Mouse (Mus musculus) left cerebral cortex, adult 18-20 months (tissue): ENCODE measurements around the gene Prr12. TPM values are rescaled to one million over a fixed set of nuclear protein-coding genes. Genes with fewer than 3 reads are reported as not detected.
"Not testable (repeated sequence)": the region's sequence is repeated elsewhere in the genome, so short reads cannot be mapped to it uniquely, and the experiment has no call there.

Experiments used
- DNase-seq, 2 experiments: peaks; one replicate each; pipeline ENCODE4 v3.0.0; 2021 to 2022; ENCODE audit warnings: low spot score in 2 of 2, mixed read lengths in 1 of 2
- long read RNA-seq, 2 experiments: library from polyadenylated mRNA; stranded (forward); transcript quantifications; one replicate each; pipeline ENCODE4 v2.0.0; 2021
- total RNA-seq, 2 experiments: library from RNA; stranded (reverse); gene quantifications; 2 replicates each; pipeline ENCODE4 v1.2.3; 2021

The Prr12 gene
- total RNA-seq: 10 to 100 TPM; 63.3 to 67.5 TPM
- long read RNA-seq, experiment 1, transcript Prr12-202 (6 exons, 1,487 nt): major isoform, 5 of 15 reads
- long read RNA-seq, experiment 1, partial matches to known transcripts: 5 of 15 reads
- long read RNA-seq, experiment 1, other reads (novel, unspliced or antisense): 5 of 15 reads
- long read RNA-seq, experiment 2, partial matches to known transcripts: 3 of 7 reads
- long read RNA-seq, experiment 2, other reads (novel, unspliced or antisense): 2 of 7 reads

- DNase-seq: no peak
These were observed at the start of gene Prr12 for GRCm38 (mm10) chr7:45052862-45053116. Gene Prr12 (minus strand): TSS chr7:45052881.

- DNase-seq: no peak
These were observed 49.8 kb upstream of the Prr12 start for GRCm38 (mm10) chr7:45102441-45102840.

GRCm38 (mm10) chr7:45100046-45100445 lies 47.4 kb upstream of the Prr12 start:
- no peak for DNase-seq

- DNase-seq: no peak
These were observed 46.0 kb upstream of the Prr12 start for GRCm38 (mm10) chr7:45098541-45099240.

GRCm38 (mm10) chr7:45097479-45097878 lies 44.8 kb upstream of the Prr12 start:
- DNase-seq: no peak

- not testable (repeated sequence) for DNase-seq
These were observed 43.3 kb upstream of the Prr12 start for GRCm38 (mm10) chr7:45095965-45096364.

GRCm38 (mm10) chr7:45095367-45095766 lies 42.7 kb upstream of the Prr12 start:
- DNase-seq: no peak

GRCm38 (mm10) chr7:45094121-45094520 lies 41.4 kb upstream of the Prr12 start:
- DNase-seq: no peak

- no peak for DNase-seq
These were observed 40.8 kb upstream of the Prr12 start for GRCm38 (mm10) chr7:45093516-45093905.

GRCm38 (mm10) chr7:45092828-45093515 lies 40.3 kb upstream of the Prr12 start:
- no peak for DNase-seq

- no peak for DNase-seq
These were observed 39.4 kb upstream of the Prr12 start, which contains the start of gene Rcn3 for GRCm38 (mm10) chr7:45092048-45092447. Gene Rcn3 (minus strand): TSS chr7:45092221.

- DNase-seq: no peak
These were observed 38.6 kb upstream of the Prr12 start for GRCm38 (mm10) chr7:45091001-45091990.

- DNase-seq: no peak
These were observed 37.7 kb upstream of the Prr12 start for GRCm38 (mm10) chr7:45090251-45090977.

GRCm38 (mm10) chr7:45088597-45088996 lies 35.9 kb upstream of the Prr12 start:
- DNase-seq: no peak

GRCm38 (mm10) chr7:45086084-45086483 lies 33.4 kb upstream of the Prr12 start:
- no peak for DNase-seq

GRCm38 (mm10) chr7:45083300-45083890 lies 30.7 kb upstream of the Prr12 start:
- DNase-seq: no peak

- DNase-seq: no peak
These were observed 30.0 kb upstream of the Prr12 start for GRCm38 (mm10) chr7:45082401-45083299.

- DNase-seq: no peak
These were observed 28.3 kb upstream of the Prr12 start for GRCm38 (mm10) chr7:45081016-45081415.

GRCm38 (mm10) chr7:45079856-45080255 lies 27.2 kb upstream of the Prr12 start:
- DNase-seq: peak; percentile 89 to 95
